Mouse (Mus musculus): Measurements from ENCODE around the gene Gm28035. TPM values are rescaled to one million over a fixed set of nuclear protein-coding genes. Genes with fewer than 3 reads are reported as not detected.

Gene Gm28035
- polyA plus RNA-seq, 1 experiment from 2014 or later, result 0.39 TPM

GRCm38 (mm10) chr2:30239777-30240176 lies 590 bp upstream of the Gm28035 start:
- Histone ChIP-seq H3K27ac (no peak overlapping the region), H3K4me3 (replicated peaks) (0 out of 2 replicates have a peak overlapping the region, but pooled peaks have one; percentile 70), H3K9ac (replicated peaks) (peak overlapping the region; percentile 86; the same call in 1 of the 2 replicates), H3K36me3 (peaks cover 46% of the 10 kb centered on the region), H3K27me3 (no peaks in the 10 kb centered on the region), H3K4me2 (replicated peaks) (peak overlapping the region; percentile 87; the same call in 1 of the 2 replicates), H3K4me1 (replicated peaks) (peaks cover 36% of the 10 kb centered on the region), H3K9me3 (no peaks in the 10 kb centered on the region)
- 93% methylated on average over 4 of the region's 4 CpGs for WGBS
- no peak for ATAC-seq

GRCm38 (mm10) chr2:30242509-30242908 lies 2.1 kb downstream of the Gm28035 start:
- H3K4me2 ChIP-seq (replicated peaks), result no peak overlapping the region
- H3K4me3 ChIP-seq (replicated peaks), result no peak overlapping the region
- H3K36me3 ChIP-seq, result peaks cover 66% of the 10 kb centered on the region
- H3K9ac ChIP-seq (replicated peaks), result 0 out of 2 replicates have a peak overlapping the region, but pooled peaks have one; percentile 11
- 0 out of 2 replicates have a peak overlapping the region, but pooled peaks have one; percentile 4 for H3K27ac ChIP-seq
- ATAC-seq, result no peak
- H3K27me3 ChIP-seq, result no peaks in the 10 kb centered on the region
- WGBS, result 42% methylated on average over 4 of the region's 4 CpGs
- no peaks in the 10 kb centered on the region for H3K9me3 ChIP-seq
- H3K4me1 ChIP-seq (replicated peaks), result peaks cover 31% of the 10 kb centered on the region

- no peaks in the 10 kb centered on the region for H3K9me3 ChIP-seq
- H3K4me3 ChIP-seq (replicated peaks), result no peak overlapping the region
- H3K4me2 ChIP-seq (replicated peaks), result no peak overlapping the region
- H3K36me3 ChIP-seq, result peaks cover 75% of the 10 kb centered on the region
- 96% methylated on average over 4 of the region's 4 CpGs for WGBS
- no peak overlapping the region for H3K27ac ChIP-seq
- no peak for ATAC-seq
- no peaks in the 10 kb centered on the region for H3K27me3 ChIP-seq
- no peak overlapping the region for H3K9ac ChIP-seq (replicated peaks)
- peaks cover 28% of the 10 kb centered on the region for H3K4me1 ChIP-seq (replicated peaks)
These were observed 3.0 kb downstream of the Gm28035 start for GRCm38 (mm10) chr2:30243391-30243790.

GRCm38 (mm10) chr2:30244595-30245178 lies 4.3 kb downstream of the Gm28035 start:
- no peak overlapping the region for H3K4me3 ChIP-seq (replicated peaks)
- no peak for ATAC-seq
- no peak overlapping the region for H3K27ac ChIP-seq
- H3K36me3 ChIP-seq, result peaks cover 88% of the 10 kb centered on the region
- no peak overlapping the region for H3K9ac ChIP-seq (replicated peaks)
- H3K9me3 ChIP-seq, result no peaks in the 10 kb centered on the region
- H3K27me3 ChIP-seq, result no peaks in the 10 kb centered on the region
- H3K4me2 ChIP-seq (replicated peaks), result no peak overlapping the region
- peaks cover 15% of the 10 kb centered on the region for H3K4me1 ChIP-seq (replicated peaks)
- WGBS, result 86% methylated on average over 7 of the region's 7 CpGs

- no peak overlapping the region for H3K4me2 ChIP-seq (replicated peaks)
- H3K36me3 ChIP-seq, result peaks cover 90% of the 10 kb centered on the region
- no peak for ATAC-seq
- no peak overlapping the region for H3K4me3 ChIP-seq (replicated peaks)
- no peak overlapping the region for H3K27ac ChIP-seq
- 94% methylated on average over 5 of the region's 5 CpGs for WGBS
- H3K27me3 ChIP-seq, result no peaks in the 10 kb centered on the region
- H3K9me3 ChIP-seq, result no peaks in the 10 kb centered on the region
- H3K9ac ChIP-seq (replicated peaks), result no peak overlapping the region
- H3K4me1 ChIP-seq (replicated peaks), result peaks cover 13% of the 10 kb centered on the region
These were observed 6.7 kb downstream of the Gm28035 start for GRCm38 (mm10) chr2:30247036-30247435.

- Histone ChIP-seq H3K27me3 (no peaks in the 10 kb centered on the region), H3K9me3 (no peaks in the 10 kb centered on the region), H3K4me2 (replicated peaks) (no peak overlapping the region), H3K4me1 (replicated peaks) (peaks cover 9% of the 10 kb centered on the region), H3K27ac (no peak overlapping the region), H3K9ac (replicated peaks) (no peak overlapping the region), H3K36me3 (peaks cover 90% of the 10 kb centered on the region), H3K4me3 (replicated peaks) (no peak overlapping the region)
- WGBS, result 72% methylated on average over 4 of the region's 4 CpGs
- ATAC-seq, result no peak
These were observed 7.3 kb downstream of the Gm28035 start for GRCm38 (mm10) chr2:30247681-30248080.

- Histone ChIP-seq H3K27ac (no peak overlapping the region), H3K9ac (replicated peaks) (no peak overlapping the region), H3K27me3 (no peaks in the 10 kb centered on the region), H3K9me3 (no peaks in the 10 kb centered on the region), H3K4me2 (replicated peaks) (no peak overlapping the region), H3K36me3 (peaks cover 89% of the 10 kb centered on the region), H3K4me1 (replicated peaks) (peaks cover 8% of the 10 kb centered on the region; the same call in 1 of the 2 replicates), H3K4me3 (replicated peaks) (no peak overlapping the region)
- no peak for ATAC-seq
- 96% methylated on average over 3 of the region's 3 CpGs for WGBS
These were observed 8.8 kb downstream of the Gm28035 start for GRCm38 (mm10) chr2:30249182-30249581.

- H3K4me1 ChIP-seq (replicated peaks), result peaks cover 6% of the 10 kb centered on the region; the same call in 1 of the 2 replicates
- H3K27me3 ChIP-seq, result no peaks in the 10 kb centered on the region
- no peak overlapping the region for H3K4me2 ChIP-seq (replicated peaks)
- no peak overlapping the region for H3K27ac ChIP-seq
- no peaks in the 10 kb centered on the region for H3K9me3 ChIP-seq
- ATAC-seq, result no peak
- peaks cover 89% of the 10 kb centered on the region for H3K36me3 ChIP-seq
- no peak overlapping the region for H3K4me3 ChIP-seq (replicated peaks)
- WGBS, result 90% methylated on average over 10 of the region's 10 CpGs
- no peak overlapping the region for H3K9ac ChIP-seq (replicated peaks)
These were observed 10.1 kb downstream of the Gm28035 start for GRCm38 (mm10) chr2:30250166-30251128.

- no peak overlapping the region for H3K9ac ChIP-seq (replicated peaks)
- no peaks in the 10 kb centered on the region for H3K27me3 ChIP-seq
- no peak overlapping the region for H3K4me3 ChIP-seq (replicated peaks)
- H3K36me3 ChIP-seq, result peaks cover 89% of the 10 kb centered on the region
- no peak overlapping the region for H3K27ac ChIP-seq
- no peaks in the 10 kb centered on the region for H3K9me3 ChIP-seq
- no peak overlapping the region for H3K4me2 ChIP-seq (replicated peaks)
- peaks cover 6% of the 10 kb centered on the region; the same call in 1 of the 2 replicates for H3K4me1 ChIP-seq (replicated peaks)
- ATAC-seq, result no peak
- 90% methylated on average over 5 of the region's 5 CpGs for WGBS
These were observed 11.2 kb downstream of the Gm28035 start for GRCm38 (mm10) chr2:30251417-30252104.

- no peak overlapping the region for H3K4me3 ChIP-seq (replicated peaks)
- H3K4me1 ChIP-seq (replicated peaks), result peaks cover 6% of the 10 kb centered on the region; the same call in 1 of the 2 replicates
- 80% methylated on average over 3 of the region's 3 CpGs for WGBS
- no peaks in the 10 kb centered on the region for H3K27me3 ChIP-seq
- no peak overlapping the region for H3K9ac ChIP-seq (replicated peaks)
- peaks cover 95% of the 10 kb centered on the region for H3K36me3 ChIP-seq
- no peaks in the 10 kb centered on the region for H3K9me3 ChIP-seq
- H3K4me2 ChIP-seq (replicated peaks), result no peak overlapping the region
- H3K27ac ChIP-seq, result no peak overlapping the region
- ATAC-seq, result no peak
These were observed 12.2 kb downstream of the Gm28035 start for GRCm38 (mm10) chr2:30252521-30252920.

GRCm38 (mm10) chr2:30253809-30254208 lies 13.4 kb downstream of the Gm28035 start:
- Histone ChIP-seq H3K36me3 (peaks cover 95% of the 10 kb centered on the region), H3K9me3 (no peaks in the 10 kb centered on the region), H3K27ac (no peak overlapping the region), H3K27me3 (no peaks in the 10 kb centered on the region), H3K4me1 (replicated peaks) (peaks cover 6% of the 10 kb centered on the region; the same call in 1 of the 2 replicates), H3K4me3 (replicated peaks) (no peak overlapping the region), H3K4me2 (replicated peaks) (no peak overlapping the region), H3K9ac (replicated peaks) (no peak overlapping the region)
- ATAC-seq, result no peak
- 90% methylated on average over 5 of the region's 5 CpGs for WGBS

Measured in midbrain, embryonic 13.5 days (tissue).